Mouse (Mus musculus): ENCODE results near the gene Tmem91.

Tmem91 gene

GRCm38 (mm10) chr7:25670096-25670495, 4.9 kb downstream of the Tmem91 start:
- DNase-seq (ENCODE audit: low read depth): no peak

GRCm38 (mm10) chr7:25669631-25670030, 5.3 kb downstream of the Tmem91 start:
- DNase-seq (ENCODE audit: low read depth): no peak

GRCm38 (mm10) chr7:25669158-25669557, 5.8 kb downstream of the Tmem91 start:
- DNase-seq (ENCODE audit: low read depth): no peak

GRCm38 (mm10) chr7:25666381-25666780, 8.6 kb downstream of the Tmem91 start:
- DNase-seq (ENCODE audit: low read depth): no peak

- peak; percentile 100 for DNase-seq (ENCODE audit: low read depth)
These were observed 16.1 kb downstream of the Tmem91 start, which contains the start of the genes Bckdha and Exosc5 for GRCm38 (mm10) chr7:25658657-25659472. Gene Bckdha, minus strand, starts transcription at chr7:25658981. Gene Exosc5, plus strand, starts transcription at chr7:25659164.

GRCm38 (mm10) chr7:25657785-25658184, 17.2 kb downstream of the Tmem91 start:
- DNase-seq (ENCODE audit: low read depth): no peak

- no peak for DNase-seq (ENCODE audit: low read depth)
These were observed 19.2 kb downstream of the Tmem91 start for GRCm38 (mm10) chr7:25655601-25656428.

GRCm38 (mm10) chr7:25652244-25652759, 22.7 kb downstream of the Tmem91 start:
- no peak for DNase-seq (ENCODE audit: low read depth)

- DNase-seq (ENCODE audit: low read depth): peak; percentile 81
These were observed 23.7 kb downstream of the Tmem91 start for GRCm38 (mm10) chr7:25651281-25651680.

GRCm38 (mm10) chr7:25649839-25650238, 25.1 kb downstream of the Tmem91 start:
- DNase-seq (ENCODE audit: low read depth): peak; percentile 93

GRCm38 (mm10) chr7:25647574-25648123, 27.3 kb downstream of the Tmem91 start:
- DNase-seq (ENCODE audit: low read depth): peak; percentile 45

- DNase-seq (ENCODE audit: low read depth): no peak
These were observed 29.9 kb downstream of the Tmem91 start for GRCm38 (mm10) chr7:25645074-25645473.

- peak; percentile 75 for DNase-seq (ENCODE audit: low read depth)
These were observed 30.3 kb downstream of the Tmem91 start for GRCm38 (mm10) chr7:25644631-25645030.

- DNase-seq (ENCODE audit: low read depth): no peak
These were observed 30.8 kb downstream of the Tmem91 start for GRCm38 (mm10) chr7:25644136-25644535.

GRCm38 (mm10) chr7:25639754-25640153, 35.2 kb downstream of the Tmem91 start:
- DNase-seq (ENCODE audit: low read depth): no peak

- DNase-seq (ENCODE audit: low read depth): no peak
These were observed 37.9 kb downstream of the Tmem91 start for GRCm38 (mm10) chr7:25637099-25637498.

GRCm38 (mm10) chr7:25636373-25636772, 38.6 kb downstream of the Tmem91 start:
- no peak for DNase-seq (ENCODE audit: low read depth)

GRCm38 (mm10) chr7:25632679-25633078, 42.3 kb downstream of the Tmem91 start:
- DNase-seq (ENCODE audit: low read depth): peak; percentile 83

GRCm38 (mm10) chr7:25628323-25628620, 46.7 kb downstream of the Tmem91 start:
- DNase-seq (ENCODE audit: low read depth): no peak

- no peak for DNase-seq (ENCODE audit: low read depth)
These were observed 47.3 kb downstream of the Tmem91 start for GRCm38 (mm10) chr7:25627431-25628322.

Data from 416B (cell line).